Mouse (Mus musculus) liver, embryonic 16.5 days (tissue): ENCODE measurements around the gene Lcp1. TPM values are rescaled to one million over a fixed set of nuclear protein-coding genes. Genes with fewer than 3 reads are reported as not detected.

Experiments used
- ATAC-seq: fragments of 200-750 bp; cut with Nextera tagmentation; 2 replicates; pipeline ENCODE4 v1.8.0; 2017; ENCODE audit warnings: low read depth, mild to moderate bottlenecking, moderate number of reproducible peaks, moderate library complexity
- H3K27ac ChIP-seq: fragments of 300-500 bp; sonication (generic); 2 replicates; pipeline ENCODE4 v1.5.1; 2014; ENCODE audit warnings: mild to moderate bottlenecking, low read length
- H3K27me3 ChIP-seq: fragments of 300-500 bp; sonication (generic); 2 replicates; pipeline ENCODE4 v1.6.1; 2014; ENCODE audit warnings: low read depth, low read length, mixed read lengths; ENCODE audit not compliant: control insufficient read depth, insufficient read depth
- H3K36me3 ChIP-seq: fragments of 300-500 bp; sonication (generic); 2 replicates; pipeline ENCODE4 v1.6.1; 2014; ENCODE audit warnings: mild to moderate bottlenecking; ENCODE audit not compliant: control insufficient read depth, insufficient read depth
- H3K4me1 ChIP-seq: fragments of 300-500 bp; sonication (generic); 2 replicates; pipeline ENCODE4 v1.6.1; 2014; ENCODE audit warnings: low read depth, low read length, mixed read lengths; ENCODE audit not compliant: control insufficient read depth
- H3K4me2 ChIP-seq: fragments of 300-500 bp; sonication (generic); 2 replicates; pipeline ENCODE4 v1.6.1; 2014; ENCODE audit warnings: low read depth, low read length, mixed read lengths
- H3K4me3 ChIP-seq: fragments of 300-500 bp; sonication (generic); 2 replicates; pipeline ENCODE4 v1.5.1; 2014; ENCODE audit warnings: low read depth, mild to moderate bottlenecking, low read length
- H3K9ac ChIP-seq: fragments of 300-500 bp; sonication (generic); 2 replicates; pipeline ENCODE4 v1.6.1; 2014; ENCODE audit warnings: low read depth, low read length
- H3K9me3 ChIP-seq: fragments of 300-500 bp; sonication (generic); replicated peaks from 2 replicates; pipeline ENCODE4 v1.6.1; 2016; ENCODE audit warnings: low read length; ENCODE audit not compliant: control insufficient read depth
- WGBS: fragments of 180-500 bp; shearing (Covaris S2); extraction: QIAGEN DNeasy Blood & Tissue Kit; methylation state at CpG from one replicate; pipeline ENCODE4 v1.1.7; 2014; ENCODE audit not compliant: insufficient replicate concordance; 5-methylcytosine and 5-hydroxymethylcytosine counted together
- polyA plus RNA-seq: library from polyadenylated mRNA; unstranded; fragments of >200 nt; fragmentation: Nextera tagmentation; extraction: Ambion mirVana; gene quantifications from 2 replicates; pipeline ENCODE4 v1.2.1, GENCODE M21; 2015

The Lcp1 gene
- polyA plus RNA-seq, 1 experiment from 2014 or later = 43.0 TPM

DNA sequence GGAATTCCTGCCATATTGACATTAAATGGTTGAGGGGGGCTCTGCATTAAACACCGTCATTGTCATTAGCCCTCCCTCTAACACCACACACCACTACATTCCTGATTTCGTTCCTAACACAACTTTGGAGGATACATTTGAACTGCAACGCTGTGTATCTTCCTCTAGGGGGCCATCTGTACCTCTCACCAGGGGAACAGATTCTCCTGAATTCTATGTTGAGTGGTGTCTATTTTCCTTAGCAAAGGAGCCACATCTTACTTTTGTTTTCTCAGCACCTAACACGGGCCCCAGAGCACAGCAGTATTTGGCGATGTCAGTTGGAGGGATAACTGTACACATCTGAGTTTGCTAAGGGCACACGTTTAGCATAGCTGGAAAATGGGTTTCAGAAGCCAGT is 57.6 kb downstream of the Lcp1 start:
- no peak for ATAC-seq
- H3K27ac ChIP-seq = no peak overlapping the region
- no peaks in the 10 kb centered on the region for H3K27me3 ChIP-seq
- no peak overlapping the region for H3K9ac ChIP-seq
- H3K4me1 ChIP-seq = peaks cover 17% of the 10 kb centered on the region
- H3K36me3 ChIP-seq = no peaks in the 10 kb centered on the region
- H3K4me3 ChIP-seq = no peak overlapping the region
- 51% methylated on average over 6 of the region's 6 CpGs for WGBS
- H3K4me2 ChIP-seq = no peak overlapping the region
- H3K9me3 ChIP-seq = no peaks in the 10 kb centered on the region

DNA sequence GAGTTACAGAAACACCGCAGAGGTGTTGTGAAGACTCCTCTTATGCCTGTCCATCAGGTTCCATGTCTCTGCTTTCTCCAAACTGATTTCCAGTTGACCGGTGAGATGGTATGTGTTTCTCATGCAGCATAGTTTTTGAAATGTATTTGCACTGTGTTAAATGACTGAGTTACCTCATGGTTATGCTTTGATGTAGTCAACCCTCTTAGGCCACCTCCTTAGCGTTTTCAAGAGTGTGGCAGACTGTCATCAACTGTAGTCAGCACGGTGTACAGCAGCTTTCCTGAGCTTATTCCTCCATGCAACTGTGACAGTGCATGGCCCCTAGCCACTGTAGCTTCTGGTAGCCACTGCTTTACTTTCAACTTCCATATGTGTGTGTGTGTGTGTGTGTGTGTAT is 58.1 kb downstream of the Lcp1 start:
- Histone ChIP-seq H3K9ac (no peak overlapping the region), H3K27ac (no peak overlapping the region), H3K4me3 (no peak overlapping the region), H3K4me2 (no peak overlapping the region), H3K9me3 (no peaks in the 10 kb centered on the region), H3K36me3 (no peaks in the 10 kb centered on the region), H3K27me3 (no peaks in the 10 kb centered on the region), H3K4me1 (peaks cover 16% of the 10 kb centered on the region)
- 84% methylated on average over 4 of the region's 4 CpGs for WGBS
- ATAC-seq = no peak

DNA sequence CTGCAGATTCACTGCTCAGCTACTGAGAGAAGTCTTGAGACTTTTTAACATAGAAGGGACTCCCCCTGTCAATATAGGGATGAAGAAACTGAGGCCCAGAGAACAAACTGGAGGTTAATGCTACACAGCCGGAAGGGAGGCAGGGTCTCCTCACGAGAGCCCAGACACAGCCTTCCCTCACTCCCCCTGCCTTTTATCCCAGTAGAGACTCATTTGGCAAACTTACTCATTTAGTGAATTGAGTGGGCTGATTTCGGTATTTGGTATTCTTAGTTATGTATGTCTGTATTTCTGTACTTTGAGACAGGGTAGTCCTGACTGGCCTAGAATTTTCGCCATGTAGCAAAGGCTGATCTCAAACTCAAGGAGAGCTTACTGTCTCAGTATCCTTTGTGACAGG is 59.8 kb downstream of the Lcp1 start:
- H3K4me1 ChIP-seq = peaks cover 12% of the 10 kb centered on the region
- no peaks in the 10 kb centered on the region for H3K36me3 ChIP-seq
- no peak overlapping the region for H3K4me3 ChIP-seq
- no peaks in the 10 kb centered on the region for H3K9me3 ChIP-seq
- no peak for ATAC-seq
- H3K27ac ChIP-seq = no peak overlapping the region
- 69% methylated on average over 4 of the region's 4 CpGs for WGBS
- no peak overlapping the region for H3K4me2 ChIP-seq
- no peaks in the 10 kb centered on the region for H3K27me3 ChIP-seq
- H3K9ac ChIP-seq = no peak overlapping the region

DNA sequence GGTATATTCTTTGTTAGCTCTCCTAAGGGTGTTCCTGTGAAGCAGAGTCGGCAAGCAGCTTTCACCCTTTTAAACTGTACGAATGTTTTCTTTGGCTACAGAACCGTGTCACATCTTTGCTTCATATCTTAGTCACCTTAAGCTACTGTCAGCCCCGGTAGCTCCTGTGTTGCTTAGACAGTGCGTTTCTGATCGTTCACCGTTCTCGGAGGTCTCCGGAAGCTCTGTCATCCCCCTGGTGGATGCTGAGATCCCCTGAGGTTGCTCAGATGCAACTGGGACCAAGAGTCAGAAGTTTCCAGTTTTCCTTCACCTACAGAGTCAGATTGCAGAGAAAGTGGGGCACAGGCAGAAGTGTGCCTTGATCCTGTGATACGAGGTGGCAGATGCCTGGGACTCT is 61.5 kb downstream of the Lcp1 start:
- peaks cover 1% of the 10 kb centered on the region for H3K4me1 ChIP-seq
- 78% methylated on average over 10 of the region's 10 CpGs for WGBS
- no peak for ATAC-seq
- H3K9ac ChIP-seq = no peak overlapping the region
- H3K4me2 ChIP-seq = no peak overlapping the region
- no peaks in the 10 kb centered on the region for H3K9me3 ChIP-seq
- H3K27me3 ChIP-seq = no peaks in the 10 kb centered on the region
- H3K36me3 ChIP-seq = no peaks in the 10 kb centered on the region
- no peak overlapping the region for H3K4me3 ChIP-seq
- no peak overlapping the region for H3K27ac ChIP-seq

DNA sequence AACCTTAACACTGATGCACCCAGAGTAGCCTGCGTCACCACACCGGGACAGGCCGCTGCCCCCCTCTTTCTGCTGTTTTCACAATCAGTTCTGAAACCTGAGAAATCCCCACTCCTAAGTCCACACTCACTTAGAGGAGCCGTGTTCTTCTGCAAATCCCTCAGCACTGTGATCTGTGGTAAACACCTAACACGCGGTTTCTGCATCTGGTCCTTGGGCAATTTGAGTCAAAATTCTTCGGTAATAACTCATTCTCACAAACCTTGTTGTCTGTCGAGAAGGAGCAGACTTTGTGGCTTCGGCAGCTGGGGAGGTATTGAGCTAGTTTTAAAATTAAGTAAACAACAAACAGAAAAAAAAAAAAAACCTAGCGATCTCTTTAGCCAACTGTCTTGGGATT is 62.0 kb downstream of the Lcp1 start:
- 60% methylated on average over 10 of the region's 10 CpGs for WGBS
- Histone ChIP-seq H3K4me2 (no peak overlapping the region), H3K4me3 (no peak overlapping the region), H3K27ac (no peak overlapping the region), H3K9me3 (no peaks in the 10 kb centered on the region), H3K4me1 (peaks cover 6% of the 10 kb centered on the region), H3K9ac (no peak overlapping the region), H3K27me3 (no peaks in the 10 kb centered on the region), H3K36me3 (no peaks in the 10 kb centered on the region)
- ATAC-seq = no peak

DNA sequence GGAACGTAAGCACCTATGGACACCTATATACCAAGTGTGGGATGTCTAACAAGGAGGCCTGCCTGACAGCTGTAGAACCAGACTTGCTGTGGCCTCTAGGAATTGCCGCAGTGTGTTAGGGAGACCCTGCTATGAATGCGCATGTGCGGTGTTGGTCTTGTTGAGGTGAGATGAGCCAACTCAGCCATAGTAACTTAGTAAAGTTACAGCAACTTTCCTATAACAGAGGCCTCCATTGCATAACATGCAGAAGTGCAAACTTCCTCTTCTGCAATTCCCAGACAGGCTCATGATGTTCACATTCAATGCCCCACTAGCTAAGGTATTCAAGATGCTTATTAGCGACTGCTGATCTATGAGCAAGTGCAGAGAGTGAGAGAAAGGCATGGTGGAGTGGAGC is 64.6 kb downstream of the Lcp1 start:
- 0 out of 2 replicates have a peak, but pooled peaks have one; percentile 4 for ATAC-seq
- Histone ChIP-seq H3K4me3 (no peak overlapping the region), H3K9me3 (no peaks in the 10 kb centered on the region), H3K27ac (no peak overlapping the region), H3K4me2 (no peak overlapping the region), H3K36me3 (no peaks in the 10 kb centered on the region), H3K9ac (no peak overlapping the region), H3K27me3 (no peaks in the 10 kb centered on the region), H3K4me1 (peaks cover 7% of the 10 kb centered on the region)
- 73% methylated on average over 5 of the region's 5 CpGs for WGBS

DNA sequence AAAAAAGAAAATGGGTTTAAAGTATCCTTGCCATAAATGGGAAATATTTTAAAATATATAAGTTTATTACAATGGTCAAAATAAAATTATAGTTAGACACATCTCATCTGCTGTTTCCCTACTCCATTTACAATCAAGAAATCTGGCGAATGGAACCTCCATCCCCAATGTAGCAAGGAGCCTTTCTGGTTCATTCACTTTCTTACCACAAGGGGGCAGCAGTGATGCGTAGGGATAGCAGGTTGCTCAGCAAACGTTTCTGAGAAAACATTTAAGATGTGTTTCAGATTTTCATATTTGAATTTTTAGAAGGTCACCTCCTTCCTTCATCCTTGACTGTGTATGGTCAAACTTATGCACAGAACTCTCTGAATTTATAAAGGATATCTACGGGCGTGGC is 66.1 kb downstream of the Lcp1 start:
- no peak for ATAC-seq
- H3K4me2 ChIP-seq = no peak overlapping the region
- no peak overlapping the region for H3K4me3 ChIP-seq
- no peaks in the 10 kb centered on the region for H3K36me3 ChIP-seq
- H3K27ac ChIP-seq = no peak overlapping the region
- H3K9ac ChIP-seq = no peak overlapping the region
- 35% methylated on average over 5 of the region's 5 CpGs for WGBS
- peaks cover 7% of the 10 kb centered on the region for H3K4me1 ChIP-seq
- no peaks in the 10 kb centered on the region for H3K9me3 ChIP-seq
- no peaks in the 10 kb centered on the region for H3K27me3 ChIP-seq

DNA sequence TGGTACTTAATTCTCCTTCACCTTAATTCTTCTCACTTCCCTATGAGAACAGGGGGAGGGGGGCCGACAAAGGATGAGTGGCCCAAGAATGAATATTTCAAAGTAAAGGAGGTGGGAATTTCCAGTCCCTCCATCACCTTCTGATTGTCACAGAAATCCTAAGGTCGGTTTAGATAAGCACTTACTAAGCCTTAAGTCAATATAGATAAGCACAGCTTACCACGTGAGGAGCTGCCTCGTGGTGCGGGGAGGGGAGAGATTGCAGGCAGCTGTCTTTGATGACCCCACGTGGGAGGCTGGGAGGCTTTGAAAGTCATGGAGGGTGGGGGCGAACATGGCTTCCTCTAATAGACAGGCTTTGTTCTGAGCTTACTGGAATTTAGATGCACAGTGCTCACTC is 66.8 kb downstream of the Lcp1 start:
- Histone ChIP-seq H3K9me3 (no peaks in the 10 kb centered on the region), H3K27ac (no peak overlapping the region), H3K4me2 (no peak overlapping the region), H3K4me1 (peaks cover 7% of the 10 kb centered on the region), H3K4me3 (no peak overlapping the region), H3K36me3 (no peaks in the 10 kb centered on the region), H3K27me3 (no peaks in the 10 kb centered on the region), H3K9ac (no peak overlapping the region)
- ATAC-seq = peak; percentile 71
- WGBS = 9% methylated on average over 7 of the region's 7 CpGs

DNA sequence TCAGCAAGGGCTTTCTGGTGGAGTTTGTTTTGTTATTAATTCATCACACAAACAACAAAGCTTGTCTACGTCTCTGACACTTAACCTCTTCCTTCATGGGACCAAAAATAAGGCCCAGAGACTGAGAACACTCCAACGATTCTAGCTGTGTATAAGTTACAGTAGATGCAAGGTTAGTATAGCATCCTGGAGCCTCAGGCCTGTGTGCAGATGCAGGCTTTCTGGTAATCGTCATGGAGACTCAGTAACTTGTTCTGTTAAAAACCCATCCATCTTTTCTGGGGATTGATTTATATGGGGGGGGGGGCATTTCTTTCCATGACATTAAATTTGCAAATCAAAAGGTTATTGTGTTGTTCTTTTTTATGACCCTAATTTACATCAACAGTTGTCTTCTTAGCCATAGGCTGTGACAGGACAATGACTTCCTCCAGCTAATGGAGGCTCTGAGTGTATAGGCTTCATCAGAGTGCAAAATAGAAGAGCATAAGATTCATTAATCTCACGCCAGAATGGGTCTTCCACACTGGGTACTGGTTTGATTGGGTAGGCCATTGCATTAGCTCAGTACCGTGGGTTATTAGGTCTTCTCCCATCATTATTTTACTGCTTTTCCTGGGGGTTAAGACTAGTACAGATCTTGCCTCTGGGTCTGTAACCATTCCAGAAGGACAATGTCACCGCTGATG is 74.6 kb downstream of the Lcp1 start:
- Histone ChIP-seq H3K36me3 (no peaks in the 10 kb centered on the region), H3K4me2 (no peak overlapping the region), H3K4me3 (no peak overlapping the region), H3K9me3 (no peaks in the 10 kb centered on the region), H3K9ac (no peak overlapping the region), H3K4me1 (no peaks in the 10 kb centered on the region), H3K27me3 (no peaks in the 10 kb centered on the region), H3K27ac (no peak overlapping the region)
- 64% methylated on average over 6 of the region's 6 CpGs for WGBS
- no peak for ATAC-seq
